Mouse (Mus musculus) kidney, embryonic 14.5 days (tissue): ENCODE results near the gene Tnfrsf23. TPM values are rescaled to one million over a fixed set of nuclear protein-coding genes. Genes with fewer than 3 reads are reported as not detected.

ENCODE experiments used
- ATAC-seq: fragments of 200-750 bp; cut with Nextera tagmentation; 2 replicates; pipeline ENCODE4 v1.8.0; 2017; ENCODE audit warnings: moderate number of reproducible peaks, mild to moderate bottlenecking, moderate TSS enrichment, moderate library complexity; ENCODE audit not compliant: low FRiP score, low TSS enrichment
- H3K27ac ChIP-seq: fragments of 300-500 bp; sonication (generic); 2 replicates; pipeline ENCODE4 v1.5.1; 2014; ENCODE audit warnings: low read depth, mild to moderate bottlenecking, low read length, moderate library complexity, mixed read lengths
- H3K27me3 ChIP-seq: fragments of 300-500 bp; sonication (generic); 2 replicates; pipeline ENCODE4 v1.6.1; 2014; ENCODE audit warnings: mild to moderate bottlenecking, low read length; ENCODE audit not compliant: control insufficient read depth, insufficient read depth
- H3K36me3 ChIP-seq: fragments of 300-500 bp; sonication (generic); 2 replicates; pipeline ENCODE4 v1.6.1; 2014; ENCODE audit warnings: low read length, mixed read lengths; ENCODE audit not compliant: control insufficient read depth, insufficient read depth
- H3K4me1 ChIP-seq: fragments of 300-500 bp; sonication (generic); 2 replicates; pipeline ENCODE4 v1.6.1; 2014; ENCODE audit warnings: low read length, mixed read lengths; ENCODE audit not compliant: control insufficient read depth, insufficient read depth
- H3K4me2 ChIP-seq: fragments of 300-500 bp; sonication (generic); replicated peaks from 2 replicates; pipeline ENCODE4 v1.6.1; 2014; ENCODE audit warnings: low read depth, mild to moderate bottlenecking, low read length
- H3K4me3 ChIP-seq: fragments of 300-500 bp; sonication (generic); 2 replicates; pipeline ENCODE4 v1.5.1; 2014; ENCODE audit warnings: mild to moderate bottlenecking, low read length
- H3K9ac ChIP-seq: fragments of 300-500 bp; sonication (generic); 2 replicates; pipeline ENCODE4 v1.6.1; 2014; ENCODE audit warnings: low read depth, mild to moderate bottlenecking, low read length, moderate library complexity
- H3K9me3 ChIP-seq: fragments of 300-500 bp; sonication (generic); 2 replicates; pipeline ENCODE4 v1.6.1; 2016; ENCODE audit warnings: low read length; ENCODE audit not compliant: control insufficient read depth
- WGBS: fragments of 180-500 bp; shearing (Covaris S2); extraction: QIAGEN DNeasy Blood & Tissue Kit; methylation state at CpG from one replicate; pipeline ENCODE4 v1.1.7; 2014; 5-methylcytosine and 5-hydroxymethylcytosine counted together
- polyA plus RNA-seq: library from polyadenylated mRNA; unstranded; fragments of >200 nt; fragmentation: Nextera tagmentation; extraction: Ambion mirVana; gene quantifications from 2 replicates; pipeline ENCODE4 v1.2.1, GENCODE M21; 2014

Gene Tnfrsf23
- polyA plus RNA-seq, 1 experiment from 2014 or later = 0.84 TPM

DNA sequence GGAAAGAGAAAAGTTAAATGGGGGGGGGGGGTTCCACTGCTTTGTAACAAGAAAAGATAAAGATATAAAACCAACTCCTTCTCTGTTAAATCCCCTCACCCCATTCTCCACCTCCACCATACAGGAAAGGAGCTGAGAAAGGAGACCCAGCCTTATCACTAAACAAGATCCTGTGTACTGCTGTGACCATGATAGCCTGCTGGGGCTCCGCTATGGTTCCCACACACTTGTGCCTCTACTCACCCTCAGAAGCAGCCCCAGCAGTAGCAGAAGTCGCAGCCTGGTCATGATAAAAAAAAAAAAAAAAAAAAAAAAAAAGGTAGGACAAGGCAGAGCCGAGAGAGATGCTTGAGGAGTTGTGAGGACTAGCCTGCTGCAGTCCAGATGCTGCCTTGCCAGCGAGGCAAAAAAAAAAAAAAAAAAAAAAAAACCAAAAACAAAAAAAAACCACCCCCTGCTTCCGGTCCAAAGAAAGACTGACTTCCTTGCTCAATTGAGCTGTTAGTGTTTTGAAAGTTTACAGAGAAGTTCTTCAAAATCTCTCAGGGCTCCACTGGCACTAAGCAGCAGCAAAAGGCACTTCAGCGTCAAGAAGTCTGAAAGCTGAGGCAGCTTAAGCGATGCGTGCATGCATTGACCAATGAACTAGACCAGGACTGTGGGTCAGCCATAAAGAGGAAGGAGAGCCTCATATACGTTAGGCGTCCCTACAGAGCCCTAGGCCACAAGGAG lies 58.0 kb downstream of the Tnfrsf23 start:
- H3K9me3 ChIP-seq = no peaks in the 10 kb centered on the region
- no peak overlapping the region for H3K4me2 ChIP-seq
- WGBS = 64% methylated on average over 10 of the region's 10 CpGs
- H3K27ac ChIP-seq = no peak overlapping the region
- H3K4me3 ChIP-seq = no peak overlapping the region
- no peaks in the 10 kb centered on the region for H3K27me3 ChIP-seq
- no peaks in the 10 kb centered on the region for H3K4me1 ChIP-seq
- H3K36me3 ChIP-seq = no peaks in the 10 kb centered on the region
- H3K9ac ChIP-seq = no peak overlapping the region
- no peak for ATAC-seq

DNA sequence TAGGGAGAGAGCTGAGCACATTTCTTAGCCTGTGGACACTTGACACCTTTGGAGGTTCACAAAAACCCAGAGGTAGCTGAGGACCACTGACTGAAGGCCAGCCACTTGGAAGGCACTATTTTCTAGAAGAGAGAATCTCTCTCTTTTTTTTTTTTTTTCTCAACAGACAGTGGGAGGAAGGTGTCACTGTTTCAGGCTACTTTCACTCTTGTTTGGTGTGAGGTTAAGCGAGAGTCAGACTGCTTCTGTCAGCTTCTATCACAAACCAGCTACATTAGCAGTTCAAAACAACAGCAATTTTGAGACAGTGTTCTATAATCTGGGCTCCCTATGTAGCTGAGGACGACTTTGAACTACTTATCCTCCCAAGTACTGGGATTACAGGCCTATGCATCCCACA lies 59.5 kb downstream of the Tnfrsf23 start:
- no peaks in the 10 kb centered on the region for H3K9me3 ChIP-seq
- H3K36me3 ChIP-seq = no peaks in the 10 kb centered on the region
- no peak overlapping the region for H3K4me2 ChIP-seq
- ATAC-seq = no peak
- H3K9ac ChIP-seq = no peak overlapping the region
- H3K4me1 ChIP-seq = no peaks in the 10 kb centered on the region
- no peak overlapping the region for H3K27ac ChIP-seq
- WGBS = 77% methylated on average over 2 of the region's 2 CpGs
- no peaks in the 10 kb centered on the region for H3K27me3 ChIP-seq
- H3K4me3 ChIP-seq = no peak overlapping the region

DNA sequence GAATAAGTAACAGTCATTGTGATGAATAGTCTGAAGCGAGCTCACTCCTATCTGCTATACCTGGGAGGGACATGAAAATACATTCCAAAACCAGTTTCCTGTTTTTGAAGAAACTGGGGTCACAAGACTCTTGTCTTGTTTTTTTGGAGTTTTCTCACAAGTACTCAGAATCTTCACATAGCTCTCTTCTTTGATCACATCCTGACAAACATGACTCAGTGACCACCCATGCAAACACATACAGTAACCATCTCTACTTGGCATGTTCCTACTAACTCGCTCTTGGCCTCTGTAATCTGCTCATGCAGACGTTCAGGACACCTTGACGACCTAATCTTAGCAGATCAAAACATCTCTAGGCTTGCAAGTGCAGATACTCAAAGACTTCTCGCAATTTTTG lies 60.5 kb downstream of the Tnfrsf23 start:
- no peak overlapping the region for H3K9ac ChIP-seq
- no peak for ATAC-seq
- 67% methylated on average over 5 of the region's 5 CpGs for WGBS
- H3K27me3 ChIP-seq = no peaks in the 10 kb centered on the region
- no peaks in the 10 kb centered on the region for H3K9me3 ChIP-seq
- H3K4me3 ChIP-seq = no peak overlapping the region
- no peak overlapping the region for H3K4me2 ChIP-seq
- H3K36me3 ChIP-seq = no peaks in the 10 kb centered on the region
- no peak overlapping the region for H3K27ac ChIP-seq
- no peaks in the 10 kb centered on the region for H3K4me1 ChIP-seq

DNA sequence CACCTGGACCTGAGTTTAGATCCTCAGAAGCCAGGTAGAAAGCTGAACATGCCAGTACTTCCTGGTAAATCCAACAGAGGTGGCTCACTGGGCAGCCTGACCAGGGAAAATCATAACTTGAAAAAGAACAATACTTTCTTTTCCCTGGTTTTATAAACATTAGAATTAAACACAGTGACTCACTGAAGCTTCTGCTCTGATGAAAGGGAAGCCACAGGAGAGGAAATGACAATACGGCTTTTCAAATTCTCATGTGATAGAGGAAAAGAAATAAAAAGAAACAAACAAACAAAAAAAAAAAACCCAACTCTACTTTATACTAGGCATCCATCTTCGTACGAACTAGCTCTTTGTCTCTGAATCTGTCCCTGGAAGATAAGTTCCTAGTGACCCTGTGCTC lies 61.1 kb downstream of the Tnfrsf23 start:
- no peak overlapping the region for H3K4me3 ChIP-seq
- H3K9ac ChIP-seq = no peak overlapping the region
- no peak for ATAC-seq
- H3K4me2 ChIP-seq = no peak overlapping the region
- WGBS = 79% methylated on average over 3 of the region's 3 CpGs
- no peaks in the 10 kb centered on the region for H3K36me3 ChIP-seq
- H3K27me3 ChIP-seq = no peaks in the 10 kb centered on the region
- no peaks in the 10 kb centered on the region for H3K9me3 ChIP-seq
- no peak overlapping the region for H3K27ac ChIP-seq
- no peaks in the 10 kb centered on the region for H3K4me1 ChIP-seq

DNA sequence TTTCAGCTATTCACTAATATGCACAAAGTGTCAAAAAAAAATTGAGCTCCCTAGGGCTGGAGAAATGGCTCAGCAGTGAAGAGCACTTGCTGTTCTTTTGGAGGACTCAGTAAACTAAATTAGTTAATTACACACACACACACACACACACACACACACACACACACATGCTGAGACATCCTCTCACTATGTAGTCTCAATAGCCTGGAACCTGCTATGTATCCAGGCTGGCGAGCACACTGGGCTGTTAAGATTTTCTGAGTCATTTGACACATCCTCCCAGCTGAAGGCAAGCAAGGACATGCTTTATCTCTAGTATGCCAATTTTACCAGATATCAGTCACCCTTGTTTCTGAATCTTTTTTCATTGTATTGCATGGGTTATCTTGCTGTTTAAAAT lies 64.7 kb downstream of the Tnfrsf23 start:
- Histone ChIP-seq H3K9me3 (no peaks in the 10 kb centered on the region), H3K9ac (no peak overlapping the region), H3K27ac (no peak overlapping the region), H3K27me3 (no peaks in the 10 kb centered on the region), H3K4me2 (no peak overlapping the region), H3K36me3 (no peaks in the 10 kb centered on the region), H3K4me3 (no peak overlapping the region), H3K4me1 (no peaks in the 10 kb centered on the region)
- WGBS = 72% methylated on average over 1 of the region's 1 CpGs
- no peak for ATAC-seq

Other genes starting within 250 kb of the Tnfrsf23 start
- 1,196 and 1,506 TPM in 2 replicates for gene Cdkn1c, start 224.8 kb downstream of the Tnfrsf23 start, polyA plus RNA-seq
- gene Slc22a18, start 212.1 kb downstream of the Tnfrsf23 start, polyA plus RNA-seq = 4.4 and 4.7 TPM in 2 replicates
- gene Phlda2, start 182.7 kb downstream of the Tnfrsf23 start, polyA plus RNA-seq = 7.3 and 10.6 TPM in 2 replicates
- gene Nap1l4, start 136.8 kb downstream of the Tnfrsf23 start, polyA plus RNA-seq = 138 and 158 TPM in 2 replicates
- 47.0 and 64.4 TPM in 2 replicates for gene Cars, start 85.8 kb downstream of the Tnfrsf23 start, polyA plus RNA-seq
- gene Tnfrsf26, start 57.1 kb downstream of the Tnfrsf23 start, polyA plus RNA-seq = 0.37 and 0.69 TPM in 2 replicates
- gene Tnfrsf22, start 36.2 kb downstream of the Tnfrsf23 start, polyA plus RNA-seq = 15.1 and 15.7 TPM in 2 replicates
- gene Osbpl5, start 71.1 kb upstream of the Tnfrsf23 start, polyA plus RNA-seq = 18.7 and 30.7 TPM in 2 replicates
- not detected in 2 replicates for gene Mrgprg, start 81.1 kb upstream of the Tnfrsf23 start, polyA plus RNA-seq
- gene Mrgpre, start 98.6 kb upstream of the Tnfrsf23 start, polyA plus RNA-seq = 0.86 and 1.8 TPM in 2 replicates
- gene Nadsyn1, start 137.0 kb upstream of the Tnfrsf23 start, polyA plus RNA-seq = 5.2 and 9.6 TPM in 2 replicates
- 25.5 and 42.5 TPM in 2 replicates for gene Dhcr7, start 137.3 kb upstream of the Tnfrsf23 start, polyA plus RNA-seq
- gene Gm498, start 181.0 kb upstream of the Tnfrsf23 start, polyA plus RNA-seq = not detected in 2 replicates